Mouse (Mus musculus) inflammation-experienced regulatory T-cells, adult 6 months (primary cell): ENCODE data around the gene Spag16. TPM values are rescaled to one million over a fixed set of nuclear protein-coding genes. Genes with fewer than 3 reads are reported as not detected.
"Not testable (repeated sequence)": the region's sequence is repeated elsewhere in the genome, so short reads cannot be mapped to it uniquely, and the experiment has no call there.

ENCODE experiments used
- ATAC-seq: one replicate; pipeline ENCODE4 v1.8.0; 2017
- polyA plus RNA-seq, 3 experiments: library from polyadenylated mRNA; unstranded; fragments of 100-300 nt; shearing (Covaris generic); gene quantifications; one replicate each; pipeline ENCODE4 v1.2.1; 2017

Gene Spag16
- polyA plus RNA-seq = under 1 TPM in 2 of 3 experiments, not detected in 1; 0.61 to 0.82 TPM

DNA sequence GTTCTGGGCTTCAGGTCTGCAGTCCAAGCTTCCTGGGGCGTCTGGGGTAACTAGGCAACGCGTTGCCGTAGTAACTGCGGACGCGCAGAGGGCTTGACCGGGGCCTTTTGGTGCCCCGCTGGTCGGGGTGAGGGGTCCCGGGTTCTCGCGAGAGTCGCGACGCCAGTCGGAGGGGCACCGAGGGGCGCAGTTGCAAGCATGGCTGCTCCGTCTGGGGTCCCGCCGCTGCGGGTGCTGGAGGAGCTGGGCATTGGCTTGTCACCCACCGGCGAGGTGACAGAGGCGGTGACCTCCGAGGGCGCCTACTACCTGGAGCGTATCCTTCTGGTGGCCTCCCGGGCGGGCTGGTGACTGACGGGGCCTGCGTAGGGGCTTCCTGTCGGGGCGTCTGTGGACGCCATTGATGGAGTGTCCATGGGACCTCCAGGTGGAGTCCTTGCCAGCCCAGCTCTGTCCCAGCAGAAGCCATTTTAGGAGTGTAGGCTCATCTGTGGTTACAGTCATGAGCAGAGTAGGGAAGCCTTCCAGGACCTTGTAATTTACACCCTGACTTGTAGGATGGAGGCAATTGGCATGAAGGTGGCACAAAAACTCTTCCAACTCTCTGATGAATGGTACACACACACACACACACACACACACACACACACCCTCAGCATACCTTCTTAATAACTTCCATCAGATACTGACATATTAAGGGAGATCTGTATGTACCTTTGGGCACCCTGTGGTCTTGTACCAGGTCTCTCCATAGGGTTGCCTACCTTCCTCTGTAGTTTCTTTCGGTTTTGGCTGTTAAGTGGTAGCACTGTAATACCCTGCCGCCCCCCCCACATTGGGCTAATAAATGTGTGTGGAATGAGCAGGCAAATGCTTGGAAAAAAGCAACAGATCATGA lies at the start of gene Spag16:
Spag16 (plus strand) TSS at position 165 of the 898 bp plus-strand sequence.
- ATAC-seq = no peak

DNA sequence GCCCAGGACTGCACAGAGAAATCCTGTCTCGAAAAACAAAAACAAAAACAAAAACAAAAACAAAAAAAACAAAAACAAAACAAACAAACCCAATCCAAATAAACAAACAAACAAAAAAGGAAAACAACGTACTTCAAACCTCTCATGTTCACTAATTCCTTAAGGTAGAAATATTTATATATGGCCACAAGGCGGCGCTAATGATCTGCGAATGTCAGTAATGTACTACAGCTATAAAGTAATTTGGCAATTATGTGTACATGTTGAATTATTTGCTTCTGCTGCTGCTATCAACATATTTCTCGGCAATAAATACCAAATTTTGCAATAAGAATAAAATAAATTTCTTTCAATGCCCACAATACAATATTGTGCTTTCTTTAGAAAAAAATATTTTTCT lies 41.6 kb upstream of the Spag16 start:
- ATAC-seq = peak; percentile 84

DNA sequence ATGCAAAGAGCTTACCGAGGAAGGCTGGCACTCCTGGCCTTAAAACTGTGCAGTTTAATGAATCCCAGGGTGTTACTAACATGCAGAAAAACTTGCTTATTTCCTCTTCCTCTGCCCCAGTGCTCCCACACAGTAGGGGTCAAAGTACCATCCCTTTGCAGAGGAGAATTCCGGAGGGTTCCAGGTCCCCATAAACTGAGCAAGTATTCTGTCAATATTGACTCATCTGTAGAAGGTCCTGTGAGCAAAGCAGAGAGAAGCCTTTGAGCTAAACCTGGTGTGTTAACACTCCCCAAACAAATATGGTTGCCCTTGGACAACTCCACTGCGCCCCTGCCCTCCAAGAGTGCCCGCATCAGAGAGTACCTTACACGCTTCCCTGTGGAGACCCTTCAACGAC lies 40.1 kb upstream of the Spag16 start:
- no peak for ATAC-seq

DNA sequence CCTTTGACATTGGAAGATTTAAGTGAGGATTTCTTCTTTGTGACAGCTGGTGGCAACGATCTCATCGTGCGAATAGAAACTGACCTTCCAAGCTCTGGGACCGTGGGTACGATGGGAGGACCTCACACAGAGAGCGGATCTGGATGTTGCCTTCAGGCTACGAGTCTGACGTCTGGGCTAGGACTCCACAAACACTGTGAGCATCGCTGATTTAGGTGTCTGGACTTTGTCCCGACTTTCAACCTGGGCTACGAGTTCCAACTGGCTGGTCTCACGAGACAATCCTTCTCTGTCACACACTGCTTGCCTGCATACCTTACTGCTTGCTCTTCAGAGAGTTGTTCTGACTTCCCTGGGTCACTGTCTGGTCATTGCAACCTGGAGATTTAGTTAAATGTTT lies 39.4 kb upstream of the Spag16 start:
- no peak for ATAC-seq

DNA sequence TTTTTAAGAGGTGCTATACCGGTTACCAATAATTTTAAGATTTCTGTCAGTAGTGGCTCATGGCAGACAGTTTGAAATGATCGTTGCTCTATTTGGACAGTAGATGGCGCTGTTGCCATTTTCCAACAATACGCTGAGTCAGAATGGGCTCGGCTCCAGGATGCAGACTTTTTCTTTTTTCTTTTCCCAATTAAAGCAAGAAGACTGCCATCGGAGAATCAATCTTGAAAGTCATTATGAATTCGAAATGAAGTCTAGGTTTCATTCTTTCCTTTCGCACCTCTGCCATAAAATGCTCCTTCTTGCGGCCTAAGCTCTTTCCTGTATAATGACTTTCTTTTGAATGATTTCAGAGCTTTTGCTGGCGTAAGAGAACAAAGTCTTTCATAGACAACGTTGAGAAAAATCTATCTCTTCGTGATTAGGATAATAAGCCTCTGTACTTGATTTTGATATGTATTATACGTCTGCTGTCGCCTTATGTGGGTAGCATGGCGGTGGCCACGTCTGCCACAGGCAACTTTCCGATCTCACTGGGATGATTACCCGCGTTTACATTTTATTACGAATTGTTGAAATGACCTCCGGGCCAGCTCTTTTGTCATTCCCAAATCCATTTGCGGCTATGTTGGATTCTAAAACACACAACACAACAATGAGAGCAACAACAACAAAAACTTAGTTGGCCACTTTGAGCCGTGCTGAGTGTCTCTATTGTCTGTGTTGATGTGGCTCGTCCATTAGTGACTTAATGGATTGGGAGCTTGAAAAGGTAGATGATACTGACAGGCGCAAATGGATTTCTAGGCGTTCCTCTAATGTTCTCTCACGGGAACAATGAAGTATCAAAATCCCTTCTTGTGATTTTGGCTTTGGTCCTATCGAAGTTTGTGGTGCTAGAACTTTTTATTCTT lies 36.2 kb upstream of the Spag16 start:
- peak; percentile 88 for ATAC-seq

DNA sequence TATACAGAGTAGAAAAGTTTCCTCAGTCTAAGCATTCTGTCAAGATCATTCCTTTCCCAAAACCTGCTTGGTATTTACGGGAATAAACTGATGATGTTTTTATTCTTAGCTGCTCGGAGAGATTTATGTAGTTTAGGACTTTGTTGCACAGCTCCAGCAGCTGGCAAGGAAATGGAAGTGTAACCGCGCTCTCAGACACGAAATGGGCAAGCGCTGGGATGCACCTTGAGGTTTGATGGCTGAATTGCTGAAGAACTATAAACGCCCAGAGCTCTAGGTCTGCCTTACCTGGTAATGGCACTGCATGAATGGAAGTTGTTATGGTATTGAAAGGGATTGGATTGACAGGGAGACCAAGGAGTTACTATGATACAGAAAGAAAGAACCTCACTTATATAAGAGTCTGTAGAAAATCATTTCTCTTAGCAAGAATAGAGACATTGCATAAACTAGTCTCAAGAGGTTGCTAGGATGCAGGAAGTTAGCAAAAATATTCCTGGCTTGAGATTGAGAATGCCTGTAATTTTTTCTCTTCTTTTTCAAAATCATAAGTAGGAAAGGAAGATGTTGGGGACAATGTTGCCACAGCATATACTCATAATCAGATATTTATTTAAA lies 27.7 kb upstream of the Spag16 start:
- no peak for ATAC-seq

DNA sequence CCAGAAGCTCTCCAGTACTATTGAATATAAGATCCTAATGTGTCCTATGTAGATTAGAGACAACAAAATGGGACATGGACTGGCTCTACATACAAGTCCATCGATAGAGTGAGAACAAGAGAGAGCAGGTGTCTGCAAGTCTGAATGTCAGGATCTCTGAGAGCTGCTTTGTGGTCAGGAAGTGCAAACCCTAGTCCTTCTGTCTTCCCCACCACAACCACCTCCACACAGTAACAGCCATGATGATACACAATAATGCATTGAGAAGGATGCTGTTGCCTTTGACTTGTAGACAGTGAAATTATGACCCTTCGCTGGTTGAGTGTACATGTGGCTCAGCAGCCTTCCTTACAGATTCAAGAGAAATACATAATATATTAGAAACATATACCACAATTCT lies 16.6 kb upstream of the Spag16 start:
- ATAC-seq = peak; percentile 68

DNA sequence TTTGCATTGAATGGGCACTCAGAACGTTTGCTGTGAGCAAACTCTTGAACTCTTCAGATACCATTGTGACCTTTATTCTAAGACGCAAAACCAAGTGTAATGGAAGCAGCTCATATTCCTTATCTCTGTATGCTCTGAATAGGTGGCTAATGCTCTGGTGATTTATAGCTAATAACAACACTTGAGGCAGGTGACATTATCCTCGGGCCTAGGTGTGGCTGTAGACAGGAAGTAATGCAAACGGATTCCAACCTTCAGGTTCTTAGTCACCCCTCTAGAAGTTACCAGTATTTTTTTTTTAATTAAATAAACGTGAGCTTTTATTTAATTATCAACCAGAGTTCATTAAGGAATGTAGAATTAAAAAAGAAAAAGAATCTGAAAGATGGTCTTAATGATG lies 1.1 kb upstream of the Spag16 start:
- ATAC-seq = not testable (repeated sequence)

DNA sequence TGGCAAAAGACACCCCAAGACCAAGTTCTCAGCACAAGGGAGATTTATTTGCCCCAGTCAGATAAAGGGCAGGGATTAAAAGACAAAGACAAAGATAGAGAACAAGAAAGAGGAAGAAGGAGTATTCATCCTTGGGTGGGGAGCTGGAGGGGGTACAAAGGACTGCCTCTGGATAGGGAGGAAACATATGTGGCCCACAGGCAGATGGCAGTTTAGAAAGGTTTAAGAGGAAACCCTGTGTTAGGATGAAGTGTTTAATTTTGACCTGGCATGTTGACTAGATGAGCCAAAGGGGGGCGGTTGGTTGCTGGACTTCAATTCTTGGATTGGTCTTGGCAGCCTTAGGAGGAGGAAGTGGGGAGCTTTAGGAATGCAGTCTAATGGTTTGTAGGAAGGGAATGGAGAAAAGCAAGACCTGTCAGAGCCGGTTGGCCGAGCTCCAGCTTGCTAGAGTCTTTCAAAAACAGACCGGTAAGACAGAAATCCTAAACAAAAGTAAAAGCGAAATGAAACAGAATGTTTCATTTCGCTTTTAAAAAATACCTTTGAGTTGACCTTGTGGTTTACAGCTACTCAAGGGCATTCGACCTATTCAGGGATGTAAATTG lies 2.2 kb downstream of the Spag16 start:
- no peak for ATAC-seq

DNA sequence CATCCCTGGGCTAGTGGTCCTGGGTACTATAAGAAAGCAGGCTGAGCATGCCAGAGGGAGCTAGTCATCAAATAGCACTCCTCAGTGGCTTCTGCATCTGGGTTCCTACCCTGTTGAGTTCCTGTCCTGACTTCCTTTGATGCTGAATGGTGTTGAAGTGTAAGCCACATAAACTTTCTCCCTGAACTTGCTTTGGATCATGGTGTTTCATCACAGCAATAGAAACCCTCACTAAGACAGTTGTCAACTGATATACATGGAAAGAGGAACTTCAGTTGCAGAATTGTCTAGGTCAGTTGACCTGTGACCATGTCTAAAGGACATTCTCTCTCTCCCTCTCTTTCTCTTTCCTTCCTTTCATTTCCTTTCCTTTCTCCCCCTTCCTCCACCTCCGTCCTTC lies 3.8 kb downstream of the Spag16 start:
- ATAC-seq = no peak

DNA sequence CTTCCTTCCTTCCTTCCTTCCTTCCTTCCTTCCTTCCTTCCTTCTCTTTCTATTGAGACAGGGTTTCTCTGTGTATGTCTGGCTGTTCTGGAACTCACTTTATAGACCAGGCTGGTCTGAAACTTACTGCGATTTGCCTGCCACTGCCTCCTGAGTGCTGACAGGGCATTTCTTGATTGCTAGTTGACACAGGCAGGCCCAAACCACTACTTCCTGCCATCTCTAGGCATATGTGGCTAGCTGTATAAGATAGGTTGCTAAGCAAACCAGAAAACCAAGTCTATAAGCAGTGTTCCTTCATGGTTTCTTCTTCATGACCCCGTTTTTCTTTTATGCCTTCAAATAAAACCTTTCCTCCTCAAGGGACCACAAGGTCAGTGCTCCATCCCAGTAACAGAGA lies 4.2 kb downstream of the Spag16 start:
- ATAC-seq = peak; percentile 60

DNA sequence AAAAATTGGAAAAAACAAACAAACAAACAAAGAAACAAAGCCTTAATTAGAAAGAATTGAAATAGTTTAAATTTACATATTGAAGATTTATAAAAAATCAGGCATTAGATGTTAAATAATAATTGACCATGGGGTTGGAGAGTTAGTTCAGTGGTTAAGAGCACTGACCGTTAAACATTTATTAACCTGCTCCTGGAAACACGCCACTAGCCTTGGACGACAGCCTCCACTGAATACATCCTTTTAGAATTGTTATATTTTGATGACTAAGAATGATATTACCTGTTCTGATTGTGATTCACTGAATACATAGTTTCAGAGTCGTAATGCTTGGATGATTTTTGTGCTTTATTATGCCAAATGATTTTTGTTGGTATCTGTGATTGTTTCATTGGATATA lies 6.7 kb downstream of the Spag16 start:
- ATAC-seq = not testable (repeated sequence)

DNA sequence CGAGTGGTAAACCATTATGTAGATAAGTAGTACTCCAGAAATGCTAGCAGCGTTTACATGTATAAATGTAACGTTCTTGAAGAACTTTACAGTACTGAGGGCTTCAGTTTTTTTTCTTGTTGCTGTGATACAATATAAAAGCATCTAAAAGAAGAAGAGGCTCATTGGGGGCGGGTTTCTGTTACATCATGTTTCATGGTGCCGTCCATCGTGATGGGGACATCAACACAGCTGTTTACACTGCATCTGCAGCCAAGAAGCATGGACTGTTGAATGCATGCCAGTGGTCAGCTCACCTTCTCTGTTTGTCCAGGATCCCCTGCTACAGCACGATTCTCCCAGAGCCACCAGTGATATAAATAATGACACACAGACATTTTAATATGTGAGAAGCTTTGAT lies 26.7 kb downstream of the Spag16 start:
- ATAC-seq = no peak

DNA sequence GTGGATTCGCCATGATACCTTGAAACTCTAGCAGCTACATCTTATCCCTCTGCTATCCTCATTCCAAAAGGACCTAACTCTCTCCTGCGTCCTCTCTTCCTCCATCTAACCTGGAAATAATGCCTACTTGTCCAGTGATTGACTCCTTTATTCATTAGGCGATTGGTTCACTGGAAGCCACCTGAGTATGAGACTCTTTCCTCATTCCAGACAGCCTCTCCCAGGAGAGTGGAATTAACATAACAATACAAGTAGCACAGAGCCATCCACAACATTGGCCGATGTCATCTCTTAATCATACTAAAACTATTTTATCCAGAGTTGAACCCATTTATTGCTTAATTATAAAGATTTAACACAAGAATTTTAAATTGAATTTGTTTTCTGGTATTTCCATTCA lies 41.0 kb downstream of the Spag16 start:
- no peak for ATAC-seq

DNA sequence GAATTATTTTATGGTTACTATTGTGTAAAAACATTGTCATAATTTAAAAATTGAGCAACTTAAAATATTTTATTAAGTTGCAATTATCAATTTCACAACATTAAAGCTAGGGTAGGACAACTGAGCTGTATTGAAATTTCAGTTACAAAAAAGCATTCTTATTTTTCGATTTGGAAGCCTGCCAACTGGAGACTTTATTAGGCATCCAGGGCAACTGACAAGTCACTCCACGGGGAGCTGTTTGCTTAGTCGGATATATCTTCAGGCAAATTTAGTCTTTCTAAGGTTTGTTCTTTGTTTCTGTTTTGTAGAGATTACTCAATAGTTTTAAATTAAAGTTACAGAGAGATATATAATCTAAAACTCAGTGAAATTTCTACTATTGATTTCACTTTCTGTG lies 129.8 kb downstream of the Spag16 start:
- ATAC-seq = no peak

DNA sequence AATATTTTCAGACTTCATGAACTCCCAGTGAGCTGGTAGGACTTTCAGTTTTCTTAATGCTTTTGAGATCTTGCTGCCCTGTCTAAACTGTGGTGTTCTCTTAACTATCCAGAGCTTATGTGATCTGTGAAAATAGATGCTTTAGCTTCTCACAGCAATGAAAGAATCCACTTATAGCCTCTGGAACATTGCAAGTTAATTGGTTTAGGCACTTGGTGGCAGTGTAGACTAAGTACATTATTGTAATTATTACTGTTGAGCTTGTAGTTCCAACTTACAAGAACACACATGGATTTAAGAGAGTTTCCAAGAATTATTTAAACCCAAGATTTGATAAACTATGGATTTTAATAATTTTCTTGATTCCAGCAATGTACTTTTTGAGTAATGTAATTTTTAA lies 170.1 kb downstream of the Spag16 start:
- no peak for ATAC-seq

DNA sequence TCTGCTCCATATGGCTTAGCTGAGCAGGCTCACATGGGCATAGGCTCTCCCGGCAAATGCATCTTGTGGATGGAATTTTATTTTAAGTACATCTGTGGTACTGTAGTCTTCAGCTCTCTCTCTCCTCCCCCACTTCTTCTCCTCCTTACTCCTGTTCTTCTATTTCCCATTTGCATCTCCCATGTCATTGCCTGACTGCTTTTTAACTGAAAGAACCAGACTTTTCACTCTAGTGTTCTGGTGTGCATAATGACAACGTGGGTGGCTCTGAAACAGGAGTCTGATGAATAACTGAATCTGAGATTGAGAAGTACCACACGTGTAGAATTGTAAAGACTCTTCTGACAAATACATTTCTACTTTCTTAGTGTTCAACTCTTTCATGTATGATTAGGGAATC lies 186.2 kb downstream of the Spag16 start:
- ATAC-seq = no peak

DNA sequence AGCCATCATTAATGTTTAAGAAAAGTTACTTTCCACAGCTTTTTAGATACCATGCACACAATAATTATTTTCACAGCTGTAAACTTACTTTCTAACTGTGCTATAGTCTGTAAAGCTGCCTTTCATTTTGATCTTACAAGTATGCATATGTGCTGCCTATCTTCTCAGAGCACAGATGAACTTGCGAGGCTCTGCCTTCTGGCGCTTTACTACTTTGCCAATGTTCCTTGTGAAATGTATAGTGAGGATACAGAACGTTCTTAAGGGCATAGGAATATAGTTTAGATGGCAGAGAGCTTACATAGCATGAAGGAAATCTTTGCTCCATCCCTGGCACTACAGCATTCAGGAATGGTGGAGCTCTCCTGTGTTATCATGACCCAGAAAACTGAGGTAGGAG lies 210.6 kb downstream of the Spag16 start:
- ATAC-seq = no peak

DNA sequence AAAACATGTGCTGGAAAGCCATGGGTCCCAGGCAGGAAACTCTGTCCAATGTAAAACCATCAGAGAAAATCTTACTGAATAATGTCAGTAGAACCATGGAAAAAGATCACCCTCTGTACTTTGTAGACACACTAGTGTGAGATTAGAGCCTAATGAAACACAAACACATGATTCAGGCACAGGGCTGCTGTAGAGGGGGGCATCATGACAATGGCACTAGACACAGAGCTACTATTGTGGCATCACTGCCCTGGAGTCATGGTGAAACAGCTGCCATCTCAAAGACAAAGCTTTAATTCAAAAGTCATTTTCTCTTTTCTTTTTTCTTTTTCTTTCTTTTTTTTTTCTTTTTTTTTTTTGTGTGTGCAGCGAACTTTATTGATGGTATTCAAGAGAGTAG lies 240.6 kb downstream of the Spag16 start:
- ATAC-seq = no peak

DNA sequence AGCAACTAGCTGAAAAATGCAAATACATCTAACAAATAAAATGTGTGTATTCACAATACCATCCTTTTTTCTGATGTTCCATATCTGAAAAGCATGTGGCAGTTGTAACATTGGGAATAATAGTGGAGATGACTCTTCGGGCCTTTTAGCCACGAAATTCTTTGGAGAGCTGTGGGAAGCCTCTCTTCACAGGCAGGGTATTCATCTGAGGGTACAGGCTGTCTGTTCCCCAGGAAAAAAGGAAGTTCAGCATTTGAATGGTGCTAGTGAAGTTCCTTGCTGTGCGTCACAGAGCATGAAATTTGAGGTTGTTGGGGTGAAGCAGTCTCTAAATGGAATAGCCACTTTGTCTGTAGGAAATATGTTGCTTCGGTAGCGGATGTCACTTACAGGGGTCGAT lies 246.7 kb downstream of the Spag16 start:
- no peak for ATAC-seq

DNA sequence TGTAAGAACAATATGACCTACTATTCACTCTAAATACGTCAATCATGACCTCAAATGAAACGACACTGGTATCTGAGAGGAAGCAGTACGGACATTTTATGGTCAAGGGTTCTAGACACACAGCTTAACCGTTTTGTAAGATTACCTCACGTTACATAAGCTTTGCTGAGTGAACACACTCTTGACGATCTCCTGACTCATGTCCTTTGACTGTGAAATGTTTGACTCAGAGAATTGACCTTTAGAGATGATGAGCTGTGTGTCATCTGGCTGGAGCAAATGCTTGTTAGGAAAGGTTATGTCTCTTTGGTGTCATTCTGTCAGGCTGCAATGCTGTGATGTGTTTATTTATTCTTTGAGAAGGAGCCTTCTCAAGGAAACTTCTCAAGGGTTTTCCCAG lies 252.0 kb downstream of the Spag16 start:
- no peak for ATAC-seq

DNA sequence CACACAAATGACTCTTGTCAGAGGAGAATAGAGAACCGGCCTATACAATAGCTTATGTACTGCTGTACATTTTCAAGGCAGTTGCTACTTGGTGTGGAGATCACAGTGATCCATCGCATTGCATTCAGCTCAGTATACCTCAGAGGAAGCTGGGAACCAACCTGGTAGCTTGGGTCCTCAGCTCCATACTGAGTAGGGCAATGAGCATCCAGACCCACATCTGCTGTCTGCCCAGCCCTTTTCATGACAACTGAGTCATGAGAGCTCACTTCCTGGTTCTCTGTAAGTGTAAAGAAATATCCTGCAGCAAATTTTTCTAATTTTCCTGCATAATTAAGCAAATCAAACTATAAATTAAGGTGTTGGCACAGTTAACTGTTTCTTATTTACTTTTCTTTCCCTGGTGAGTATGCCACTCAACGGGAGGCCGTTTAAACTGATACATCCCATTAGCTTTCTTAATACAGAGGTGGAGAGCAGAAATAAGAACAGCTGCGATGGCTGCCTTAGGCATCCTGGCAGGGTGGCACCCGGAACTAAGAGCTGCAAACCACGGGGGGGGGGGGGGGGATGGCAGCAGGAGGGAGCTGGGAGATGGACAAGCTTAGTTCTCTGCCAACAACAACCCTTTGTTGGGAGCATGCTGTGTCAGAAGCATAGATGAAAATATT lies 255.6 kb downstream of the Spag16 start:
- ATAC-seq = no peak
